Mouse (Mus musculus) 416B (cell line): ENCODE data around the gene Sdk2.
A peak's percentile ranks its signal among the peaks of the same experiment; 100 is the strongest.

ENCODE experiments used
- DNase-seq: peaks from one replicate; pipeline ENCODE4 v3.0.0; 2011; ENCODE audit warnings: low read depth

The Sdk2 gene

DNA sequence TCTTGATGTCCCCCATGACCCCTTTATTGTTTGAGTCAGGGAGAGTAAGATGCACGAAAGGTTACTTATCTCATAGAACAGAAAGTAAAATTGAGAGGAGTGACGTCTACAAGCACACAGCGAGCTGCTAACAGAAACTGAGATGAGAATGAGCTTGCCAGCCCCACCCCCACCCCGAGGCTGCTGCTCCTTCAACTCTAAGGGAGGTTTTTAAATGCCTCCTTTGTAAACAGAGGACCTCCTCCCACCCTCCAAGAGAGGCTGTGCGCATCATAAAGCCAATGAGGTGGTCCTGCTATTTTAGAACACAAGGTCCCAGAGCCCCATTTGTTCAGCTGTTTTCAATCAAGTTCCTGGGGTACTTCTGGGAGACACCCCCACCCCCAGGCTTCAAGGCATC is 303.4 kb downstream of the Sdk2 start:
- DNase-seq: no peak

DNA sequence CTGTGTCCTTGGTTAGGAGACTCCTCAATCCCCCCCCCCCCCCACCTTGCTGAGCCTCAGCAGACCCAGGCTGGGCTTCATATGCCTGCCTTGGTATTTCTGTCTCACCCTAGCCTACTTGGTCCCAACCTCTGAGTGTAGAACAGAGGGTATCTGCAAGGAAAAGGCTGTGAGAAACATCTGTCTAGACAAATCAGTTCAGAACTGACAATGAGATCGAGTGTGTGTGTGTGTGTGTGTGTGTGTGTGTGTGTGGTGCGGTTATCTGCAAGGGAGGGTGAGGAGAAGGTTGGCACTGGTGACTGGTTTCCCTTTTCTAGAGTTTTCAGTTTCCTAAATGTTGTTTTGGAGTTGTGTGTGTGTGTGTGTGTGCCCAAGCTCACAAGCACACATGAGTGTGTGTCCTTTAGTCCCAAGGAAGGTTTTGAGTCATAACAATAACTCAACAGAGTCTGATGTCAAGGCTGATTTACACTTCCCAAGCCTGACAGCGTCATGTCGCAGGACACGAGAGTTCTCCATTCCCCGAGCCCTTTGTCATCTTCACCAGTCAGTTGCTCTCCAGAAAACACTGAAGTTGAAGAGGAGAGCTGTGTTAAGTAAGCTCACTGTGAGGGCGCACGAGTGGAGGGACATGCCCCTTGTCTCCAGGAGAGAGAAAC is 304.6 kb downstream of the Sdk2 start:
- no peak for DNase-seq

DNA sequence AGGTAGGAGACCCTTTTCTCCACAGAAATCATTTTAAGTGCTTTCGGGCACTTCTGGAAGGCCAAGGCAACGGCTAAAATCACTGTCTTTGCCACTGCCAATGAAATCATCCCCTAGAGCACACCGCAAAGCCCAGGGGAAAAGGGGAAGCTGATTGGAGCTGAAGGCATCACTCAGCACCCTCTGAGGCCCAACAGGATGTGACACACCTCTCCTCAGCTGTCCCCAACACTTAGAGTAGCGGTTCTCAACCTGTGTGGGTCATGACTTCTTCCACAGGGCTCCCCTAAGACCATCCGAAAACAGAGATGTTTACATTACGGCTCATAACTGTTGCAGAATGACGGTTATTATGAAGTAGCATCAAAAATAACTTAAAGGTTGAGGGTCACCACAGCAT is 305.2 kb downstream of the Sdk2 start:
- DNase-seq: peak; percentile 24

DNA sequence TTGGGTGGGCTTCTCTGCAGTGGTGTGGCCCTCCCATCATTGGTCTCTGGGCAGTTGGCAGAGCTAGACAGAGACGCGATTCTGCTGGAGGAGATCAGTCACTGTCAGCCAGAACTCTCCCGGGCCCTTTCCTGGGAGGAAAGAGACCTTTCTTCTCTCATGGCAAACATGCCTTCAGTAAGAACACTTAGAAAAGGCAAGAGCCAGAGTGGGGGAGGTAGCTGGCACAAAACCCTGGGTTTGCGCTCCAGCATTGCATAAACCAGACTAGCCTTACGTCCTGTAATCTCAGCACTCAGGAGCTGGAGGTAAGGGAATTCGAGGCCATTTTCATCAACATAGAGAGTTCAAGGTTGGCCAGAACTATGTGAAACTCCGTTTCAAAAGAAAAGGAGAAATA is 306.4 kb downstream of the Sdk2 start:
- no peak for DNase-seq

DNA sequence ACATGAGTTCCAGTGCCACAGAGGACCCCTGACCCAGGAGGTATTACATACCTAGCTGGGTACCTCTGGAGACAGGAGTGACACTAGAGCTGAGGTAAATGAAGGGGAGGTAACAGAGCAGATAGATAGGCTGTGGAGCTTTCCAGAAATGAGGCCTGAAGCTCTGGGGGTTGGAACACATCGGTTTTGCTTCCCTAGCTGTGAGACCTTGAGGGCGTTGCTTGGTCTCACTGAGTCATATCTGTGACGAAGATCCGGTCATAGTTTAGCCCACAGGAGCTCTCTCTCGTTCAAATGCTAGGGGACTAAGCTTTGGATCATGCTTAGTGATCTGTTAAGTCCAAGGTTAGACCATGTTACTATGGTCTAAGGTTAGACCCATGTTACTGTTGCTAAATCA is 308.0 kb downstream of the Sdk2 start:
- peak; percentile 25 for DNase-seq

DNA sequence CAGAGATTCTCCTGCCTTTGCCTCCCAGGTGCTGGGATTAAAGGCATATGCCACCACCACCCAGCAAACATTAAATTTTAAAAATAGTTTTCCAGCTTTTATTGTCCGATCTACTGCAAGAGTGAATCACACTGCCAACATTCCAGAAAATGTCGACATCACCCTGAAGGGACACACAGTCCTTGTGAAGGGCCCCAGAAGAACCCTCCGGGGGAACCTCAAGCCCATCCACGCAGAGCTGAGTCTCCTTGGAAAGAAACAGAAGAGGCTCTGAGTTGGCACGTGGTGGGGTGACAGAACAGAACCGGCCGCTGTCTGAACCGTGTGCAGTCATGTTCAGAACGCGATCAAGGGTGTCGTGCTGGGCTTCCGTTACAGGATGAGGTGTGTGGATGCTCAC is 310.3 kb downstream of the Sdk2 start:
- no peak for DNase-seq

DNA sequence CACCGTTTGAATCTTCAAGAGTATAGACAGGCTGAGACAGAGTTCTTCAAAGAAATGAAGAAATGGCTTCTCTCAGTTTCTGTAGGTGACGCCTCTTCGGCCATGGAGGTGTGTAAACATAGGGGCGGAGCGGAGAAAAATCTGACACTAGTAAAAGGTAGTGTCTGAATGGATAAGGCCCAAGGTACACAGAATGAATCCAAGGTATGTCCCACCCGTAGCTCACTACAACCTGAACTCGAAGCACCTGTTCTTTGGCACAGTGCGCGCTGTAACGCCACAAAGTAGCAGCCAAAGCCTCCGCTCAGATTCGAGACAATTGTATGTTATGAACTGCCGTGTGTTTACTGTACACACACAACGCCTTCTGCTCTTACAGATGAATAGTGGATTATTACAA is 311.0 kb downstream of the Sdk2 start:
- DNase-seq: no peak

DNA sequence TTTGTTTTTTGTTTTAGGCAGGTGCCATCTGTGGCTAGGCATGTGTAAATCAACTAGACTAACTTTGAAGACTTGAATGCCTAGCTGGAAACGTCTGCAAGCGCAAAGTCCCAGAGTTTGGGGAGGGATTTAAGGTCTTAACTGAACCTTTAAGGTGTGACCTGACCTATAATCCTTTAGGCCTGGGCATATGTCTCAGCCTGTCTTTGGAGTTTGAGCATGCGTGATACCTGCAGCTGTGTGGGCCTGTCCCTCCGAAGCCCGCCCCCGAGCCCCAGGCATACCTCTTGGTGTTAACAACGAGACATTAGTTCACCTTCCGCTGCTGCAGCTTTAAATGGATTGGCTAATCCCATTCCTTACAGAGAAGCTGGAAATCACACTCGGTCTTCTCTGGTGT is 312.0 kb downstream of the Sdk2 start:
- no peak for DNase-seq

DNA sequence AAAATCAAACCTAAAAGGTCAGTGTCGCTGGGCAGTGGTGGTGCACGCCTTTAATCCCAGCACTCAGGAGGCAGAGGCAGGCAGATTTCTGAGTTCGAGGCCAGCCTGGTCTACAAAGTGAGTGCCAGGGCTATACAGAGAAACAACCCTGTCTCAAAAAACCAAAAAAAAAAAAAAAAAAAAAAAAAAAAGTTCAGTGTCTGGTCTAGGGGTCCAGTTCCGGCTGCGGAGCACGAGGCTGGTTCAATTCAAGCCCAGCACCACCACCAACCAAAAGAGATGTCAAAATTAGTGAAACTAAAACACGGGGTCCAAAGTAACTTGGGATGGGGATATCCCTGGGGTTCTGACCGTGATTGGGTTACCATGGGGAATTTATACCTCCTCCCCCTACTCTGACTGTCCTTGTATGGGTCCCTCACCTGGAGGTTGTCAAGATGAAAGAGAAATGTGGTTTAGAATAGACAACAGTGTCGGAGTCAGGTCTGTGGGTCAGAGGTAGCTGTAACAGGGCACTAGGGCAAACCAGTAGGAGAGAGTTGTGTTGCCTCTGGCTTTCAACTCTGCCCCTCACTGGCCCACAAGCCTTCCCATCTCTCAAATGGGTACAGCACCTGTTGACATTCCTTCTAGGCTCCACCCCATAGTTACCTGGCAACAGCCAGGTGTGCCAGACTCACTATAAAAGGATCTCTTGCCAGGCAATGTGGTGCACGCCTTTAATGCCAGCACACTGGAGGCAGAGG is 314.0 kb downstream of the Sdk2 start:
- no peak for DNase-seq

DNA sequence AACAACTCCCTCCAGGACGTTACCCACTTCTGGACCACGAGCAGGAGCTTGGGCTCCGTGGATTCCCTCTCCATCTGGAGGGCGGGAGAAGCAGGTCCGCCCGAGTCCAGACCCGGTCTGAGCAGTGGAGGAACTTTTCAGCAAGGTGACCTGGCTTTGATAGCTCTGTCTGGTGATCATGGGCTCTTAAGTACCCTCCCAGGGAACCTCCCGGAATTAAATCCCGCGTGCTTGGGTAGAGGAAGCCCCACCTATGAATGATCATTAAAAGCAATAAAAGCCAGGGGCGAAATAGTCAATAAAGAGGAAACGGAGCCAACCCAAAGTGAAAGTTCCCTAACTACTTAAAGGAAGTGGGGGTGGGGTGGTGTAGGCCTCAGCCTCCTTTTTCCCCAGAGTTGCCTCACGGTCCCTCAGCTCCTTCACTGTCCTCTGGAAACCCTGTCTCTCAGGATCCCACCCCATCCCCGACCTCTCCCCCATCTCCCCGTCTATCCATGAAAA is 314.6 kb downstream of the Sdk2 start:
- no peak for DNase-seq

DNA sequence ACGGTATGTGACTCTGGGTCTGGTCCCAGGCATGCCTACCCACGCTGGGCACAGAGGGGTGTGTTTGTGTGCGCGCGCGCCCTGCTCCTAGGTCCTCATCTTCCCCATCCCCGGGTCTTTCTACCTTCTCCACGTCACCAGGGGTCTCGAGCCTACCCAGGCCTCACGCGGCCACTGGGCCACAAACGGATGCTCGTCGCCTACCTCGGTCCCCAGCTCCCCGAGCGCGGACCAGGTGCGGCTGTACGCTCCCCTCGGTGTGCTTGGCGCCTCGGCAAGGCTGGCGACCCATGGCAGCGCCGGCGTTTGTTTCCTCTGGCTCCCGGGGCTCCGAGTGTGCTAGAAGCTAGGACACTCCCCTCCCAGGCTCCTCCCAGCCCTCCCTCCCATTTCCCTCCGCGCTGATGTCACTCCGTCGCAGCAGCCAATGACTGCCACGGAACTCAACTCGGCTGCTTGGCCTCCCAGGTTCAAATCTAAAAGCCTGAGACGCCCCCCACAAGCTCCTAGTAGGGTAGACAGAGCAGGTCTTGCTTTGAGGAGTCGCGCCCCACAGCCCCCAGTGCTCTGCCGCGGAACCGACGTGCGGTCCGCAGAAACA is 315.3 kb downstream of the Sdk2 start, which contains the start of gene Cdc42ep4:
TSS of gene Cdc42ep4 (minus strand) at position 398 of the 601 bp plus-strand sequence.
- DNase-seq: peak; percentile 95

DNA sequence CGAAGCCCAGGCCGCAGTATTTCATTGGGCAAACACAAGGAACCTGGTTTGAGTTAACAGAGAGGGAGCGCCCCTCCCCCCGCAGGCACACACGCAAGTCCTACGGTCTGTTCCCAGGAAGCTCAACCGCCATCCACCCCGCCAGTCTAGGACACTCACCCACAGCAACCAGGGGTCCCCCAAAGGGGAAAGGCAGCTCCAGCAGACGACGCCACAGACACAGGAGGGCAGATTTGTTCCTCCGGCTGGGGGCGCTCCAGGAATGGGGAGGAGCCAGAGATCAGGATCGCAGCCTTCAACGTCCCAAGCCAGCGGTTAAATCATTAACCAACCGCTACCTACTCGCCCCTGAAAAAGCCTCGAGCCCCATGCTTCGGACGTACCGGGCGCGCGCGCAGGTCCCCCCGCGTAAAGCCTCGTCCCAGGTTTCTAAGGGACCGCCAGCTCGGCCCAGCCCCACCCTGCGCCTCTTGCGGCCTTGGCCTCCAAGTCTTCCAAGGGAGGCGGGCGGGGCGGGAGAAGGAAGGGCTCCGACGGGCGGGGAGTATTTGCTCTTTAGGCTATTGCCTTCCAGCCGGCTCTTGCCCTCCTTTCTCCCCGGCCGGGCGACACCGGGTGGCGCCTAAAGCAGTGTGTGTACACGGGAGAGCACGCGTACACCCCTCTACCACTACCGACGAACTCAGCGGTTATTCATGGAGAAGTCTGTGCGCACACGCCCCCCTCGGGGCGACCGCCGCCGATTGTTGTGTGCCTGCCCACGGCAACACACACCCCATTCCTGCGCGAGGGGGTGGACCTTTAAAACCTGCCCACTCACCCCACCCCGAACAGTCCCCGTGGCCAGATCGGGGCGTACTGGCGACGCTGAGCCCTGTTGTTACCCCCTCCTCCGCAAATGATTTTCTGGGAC is 316.0 kb downstream of the Sdk2 start:
- peak; percentile 75 for DNase-seq

DNA sequence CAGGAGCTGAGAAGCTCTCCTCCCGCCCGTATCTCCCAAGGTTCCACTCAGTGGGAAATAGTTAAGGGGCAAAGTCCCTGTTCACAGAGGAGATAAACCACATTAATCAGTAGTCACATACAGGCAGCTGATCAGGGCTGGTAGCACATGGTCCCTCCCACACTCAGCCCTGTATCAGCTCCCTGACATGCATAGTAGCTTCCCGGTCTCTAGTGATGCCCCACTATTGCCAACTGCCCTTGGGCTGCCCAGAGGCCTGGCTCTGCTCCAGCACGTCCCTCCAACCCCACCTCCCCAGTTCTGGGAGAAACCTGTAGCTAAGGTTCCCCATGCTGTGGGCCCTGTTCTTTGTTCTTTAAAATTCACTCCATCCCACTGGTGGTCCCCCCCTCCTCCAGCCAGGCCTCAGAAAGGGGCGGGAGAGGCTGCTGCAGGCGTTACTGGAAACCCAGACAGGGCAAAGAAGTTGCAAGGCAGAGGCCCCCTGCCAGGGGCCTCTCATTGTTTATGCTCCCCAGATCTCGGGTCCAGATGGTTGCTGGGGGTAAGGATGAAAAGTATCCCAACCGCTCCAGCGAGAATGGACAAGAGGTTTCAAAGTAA is 317.0 kb downstream of the Sdk2 start:
- DNase-seq: no peak

DNA sequence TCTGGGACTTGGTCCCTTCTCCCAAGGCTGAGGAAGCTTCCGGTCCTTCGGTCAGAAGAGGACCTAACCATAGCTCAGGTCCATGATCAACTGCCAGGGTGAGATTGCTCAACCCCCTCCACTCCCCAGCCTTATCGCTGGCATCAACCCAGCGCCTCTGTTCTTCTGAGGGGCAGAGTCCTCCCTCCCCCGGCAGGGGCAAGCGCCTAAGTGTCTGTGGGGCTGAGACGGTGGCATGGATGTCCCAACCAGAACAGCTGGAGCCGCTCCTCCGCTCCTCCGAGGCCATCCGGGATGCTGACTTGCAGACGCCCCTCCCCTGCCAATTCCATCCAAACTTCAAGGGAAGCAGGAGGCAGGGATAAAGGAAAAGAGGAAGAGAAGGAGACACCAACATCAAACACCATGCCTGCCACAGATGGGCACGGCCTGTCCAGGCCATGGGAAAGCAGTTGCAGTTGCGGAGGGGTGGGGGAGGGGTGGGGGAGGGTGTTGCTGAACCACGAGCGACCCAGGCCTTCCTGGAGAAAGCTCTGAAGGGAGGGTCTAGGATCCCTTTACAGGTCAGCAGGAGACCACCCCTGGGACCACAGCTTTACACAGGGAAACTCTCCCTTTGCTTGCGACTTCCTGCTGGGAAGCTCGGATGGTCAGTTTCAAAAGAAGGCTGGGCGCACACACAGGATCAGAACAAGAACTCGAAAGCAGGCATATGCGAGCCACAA is 317.9 kb downstream of the Sdk2 start:
- peak; percentile 79 for DNase-seq

DNA sequence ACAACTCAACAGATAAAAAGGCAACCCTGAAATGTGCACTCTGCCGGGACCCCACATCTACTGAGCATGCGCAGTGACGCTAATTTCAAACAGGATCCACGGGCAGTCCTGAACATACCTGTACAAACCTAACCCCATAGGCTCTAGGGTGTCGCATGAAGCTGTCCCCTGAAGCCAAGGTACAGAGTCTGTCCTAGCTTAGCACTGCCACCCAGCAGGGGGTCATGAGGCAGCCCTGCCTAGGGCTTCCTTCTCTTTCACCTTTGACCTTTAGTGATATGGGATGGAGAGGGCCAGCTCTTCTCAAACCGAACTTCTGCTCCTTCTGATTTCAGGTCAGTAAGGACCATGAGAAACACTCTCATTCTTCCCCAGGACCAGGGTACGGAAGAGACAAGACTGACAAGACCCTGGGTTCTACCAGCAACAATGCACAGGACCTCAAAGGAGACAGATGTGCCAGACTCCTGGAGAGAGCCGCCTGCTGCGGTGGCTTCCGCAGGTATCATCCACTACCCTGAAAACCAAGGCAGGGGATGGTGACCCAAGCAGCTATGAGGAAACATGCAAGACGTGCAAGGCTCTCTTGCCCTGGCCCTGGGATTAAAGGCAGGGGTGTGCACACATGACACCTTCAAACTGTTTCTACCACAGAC is 319.0 kb downstream of the Sdk2 start:
- no peak for DNase-seq

DNA sequence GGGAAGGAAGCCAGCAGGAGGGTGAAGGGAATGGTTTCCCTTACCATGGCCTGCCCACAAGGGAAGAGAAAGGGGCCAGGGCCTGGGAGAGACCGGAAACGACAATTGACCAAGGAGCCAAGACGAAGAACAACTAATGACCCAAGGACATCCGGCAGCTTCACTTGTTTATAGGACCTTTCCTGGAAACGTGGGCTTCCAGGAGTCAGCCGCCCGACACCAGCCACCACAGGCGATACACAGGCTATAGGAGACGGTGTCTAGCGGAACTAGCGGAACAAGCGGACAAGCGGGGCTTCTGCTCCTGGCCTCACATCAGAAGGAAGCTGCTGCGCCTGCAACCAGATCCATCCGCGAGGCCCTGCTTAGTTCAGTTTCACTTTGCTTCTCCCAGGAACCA is 319.8 kb downstream of the Sdk2 start:
- DNase-seq: peak; percentile 75

DNA sequence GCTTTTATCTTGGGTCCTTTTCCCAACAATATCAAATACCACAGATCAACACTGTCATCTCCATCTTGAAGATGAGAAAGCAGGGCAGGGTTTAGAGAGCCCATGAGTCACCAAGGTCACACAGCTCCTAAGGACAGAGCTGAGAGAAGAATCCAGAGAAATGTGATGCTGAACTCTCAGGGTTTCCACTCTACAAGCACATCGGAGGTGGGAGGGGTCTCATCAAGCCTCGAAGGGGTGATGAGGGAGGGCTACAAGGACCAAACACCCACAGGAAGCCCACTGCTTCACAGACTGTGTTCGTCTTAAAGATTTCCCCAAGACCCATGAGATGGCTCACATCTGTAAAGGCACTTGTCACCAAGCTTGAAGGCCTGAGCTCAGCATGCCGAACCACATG is 320.9 kb downstream of the Sdk2 start:
- peak; percentile 45 for DNase-seq

DNA sequence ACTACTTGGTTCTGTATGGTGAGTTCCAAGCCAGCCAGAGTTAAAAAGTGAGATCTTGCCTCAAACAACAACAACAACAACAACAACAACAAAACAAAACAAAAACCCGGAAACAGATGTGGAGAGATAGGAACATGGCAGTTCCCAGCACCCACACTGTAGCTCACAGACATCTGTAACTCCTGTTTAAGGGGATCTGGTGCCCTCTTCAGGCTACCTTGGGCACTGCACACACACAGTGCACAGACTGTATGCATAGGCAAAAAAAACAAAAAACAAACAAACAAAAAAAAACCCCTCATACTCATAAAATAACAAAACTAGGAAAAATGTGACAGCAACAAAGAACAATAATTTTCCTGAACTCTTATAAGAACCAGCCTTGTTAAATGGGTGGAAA is 323.8 kb downstream of the Sdk2 start:
- DNase-seq: no peak

DNA sequence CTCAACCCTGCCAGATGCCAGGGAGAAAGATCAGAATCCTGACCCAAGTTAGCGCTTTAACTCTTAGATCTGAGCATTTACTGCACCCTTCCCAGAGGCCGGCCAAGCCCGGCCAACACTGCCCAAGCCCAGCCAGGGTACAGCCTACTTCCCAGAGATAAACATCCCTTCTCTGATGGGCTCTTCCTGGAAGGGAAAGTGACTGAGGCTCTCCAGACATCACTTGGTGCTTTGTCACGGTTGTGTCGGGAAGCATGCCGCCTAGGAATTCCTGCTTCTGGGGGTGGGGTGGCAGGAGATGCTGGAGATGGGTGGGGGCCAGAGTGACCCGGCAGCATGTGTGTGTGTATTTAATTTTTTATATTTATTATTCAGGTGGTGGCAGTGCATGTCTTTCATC is 326.7 kb downstream of the Sdk2 start:
- no peak for DNase-seq

DNA sequence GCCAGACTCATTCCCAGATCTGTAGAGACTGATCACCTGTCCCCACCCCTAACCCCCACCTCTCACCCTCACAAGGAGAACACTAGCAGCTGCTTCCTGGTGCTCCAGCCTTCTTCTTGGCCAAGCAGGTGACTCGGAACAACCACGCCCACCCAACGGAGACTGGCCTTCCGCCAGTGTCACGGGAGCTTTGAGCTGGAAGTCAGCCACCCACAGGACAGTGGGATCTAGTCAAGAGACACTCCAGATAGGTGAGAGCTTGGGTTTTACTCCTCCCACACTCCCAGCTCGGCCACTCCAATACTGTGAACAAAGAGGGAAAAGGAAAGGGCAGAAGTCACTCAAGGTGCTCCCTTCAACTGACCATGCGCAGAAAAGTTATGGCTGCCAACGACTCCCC is 327.6 kb downstream of the Sdk2 start:
- no peak for DNase-seq

DNA sequence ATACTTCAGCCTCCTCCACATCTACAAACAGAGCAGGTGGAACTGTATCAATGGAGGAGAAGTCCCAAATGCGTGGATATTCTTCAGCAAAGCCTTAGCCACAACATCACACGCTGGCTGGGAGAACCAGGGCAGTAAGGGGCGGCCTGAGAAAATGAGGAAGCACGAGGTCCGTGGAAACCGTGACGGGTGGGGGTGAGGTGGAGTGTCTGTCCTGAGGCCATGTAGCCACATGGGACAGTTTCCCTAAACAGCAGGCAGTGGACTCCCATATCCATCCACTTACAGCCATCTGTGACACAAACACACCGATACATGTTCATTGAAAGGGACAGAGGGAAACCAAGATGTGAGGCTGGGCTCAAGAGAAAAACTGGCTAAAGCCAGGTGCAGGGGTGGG is 328.9 kb downstream of the Sdk2 start:
- DNase-seq: no peak
